Mouse (Mus musculus) left cerebral cortex, adult 2 months (tissue): ENCODE data around the gene Ick. TPM values are rescaled to one million over a fixed set of nuclear protein-coding genes. Genes with fewer than 3 reads are reported as not detected.
A peak's percentile ranks its signal among the peaks of the same experiment; 100 is the strongest.

Source experiments
- DNase-seq, 2 experiments: peaks; one replicate each; pipeline ENCODE4 v3.0.0; 2021 to 2022; ENCODE audit warnings: low spot score in 2 of 2, mixed read lengths in 1 of 2; ENCODE audit errors: extremely low spot score in 1 of 2
- H3K27ac ChIP-seq: fragments of 200-600 bp; 2 replicates; pipeline ENCODE4 v1.8.1; 2022
- H3K4me3 ChIP-seq: fragments of 200-600 bp; 2 replicates; pipeline ENCODE4 v1.8.1; 2022
- CTCF ChIP-seq: fragments of 200-600 bp; IDR thresholded peaks from 2 replicates; pipeline ENCODE4 v1.8.1; 2022; ENCODE audit warnings: antibody characterized with exemption, mild to moderate bottlenecking, moderate library complexity
- intact Hi-C: fragments of 180-260 bp; cut with DNase I; formaldehyde crosslinking; loops from one replicate; pipeline ENCODE4 v1.15.1; 2025
- total RNA-seq, 2 experiments: library from RNA; stranded (reverse); gene quantifications; 2 replicates each; pipeline ENCODE4 v1.2.3; 2021

Gene Ick
- total RNA-seq, 2 experiments from 2014 or later: 17.4 to 19.2 TPM

GRCm38 (mm10) chr9:78085722-78086287 lies 23.2 kb upstream of the Ick start:
- intact Hi-C loops: no loop called here
- TF ChIP-seq CTCF: no peak
- no peak for DNase-seq
- Histone ChIP-seq H3K4me3 (no peak overlapping the region), H3K27ac (no peak overlapping the region)

- no peak overlapping the region for H3K27ac ChIP-seq
- intact Hi-C loops: no loop called here
- no peak overlapping the region for H3K4me3 ChIP-seq
- DNase-seq: no peak
- no peak for TF ChIP-seq CTCF
Observed at GRCm38 (mm10) chr9:78087751-78088150, 21.2 kb upstream of the Ick start.

- intact Hi-C loops: no loop called here
- no peak overlapping the region for H3K4me3 ChIP-seq
- no peak for TF ChIP-seq CTCF
- H3K27ac ChIP-seq: no peak overlapping the region; the same call in 1 of the 2 replicates
- no peak for DNase-seq
Observed at GRCm38 (mm10) chr9:78088521-78088920, 20.5 kb upstream of the Ick start.

GRCm38 (mm10) chr9:78088971-78089370 lies 20.0 kb upstream of the Ick start:
- intact Hi-C loops: no loop called here
- no peak for DNase-seq
- no peak for TF ChIP-seq CTCF
- no peak overlapping the region for H3K4me3 ChIP-seq
- H3K27ac ChIP-seq: no peak overlapping the region; the same call in 1 of the 2 replicates

- no peak overlapping the region for H3K27ac ChIP-seq
- DNase-seq: no peak
- TF ChIP-seq CTCF: no peak
- H3K4me3 ChIP-seq: no peak overlapping the region
- intact Hi-C loops: no loop called here
Observed at GRCm38 (mm10) chr9:78089906-78090305, 19.1 kb upstream of the Ick start.

GRCm38 (mm10) chr9:78090596-78090995 lies 18.4 kb upstream of the Ick start:
- intact Hi-C loops: no loop called here
- DNase-seq: no peak
- no peak overlapping the region for H3K4me3 ChIP-seq
- H3K27ac ChIP-seq: no peak overlapping the region
- TF ChIP-seq CTCF: no peak

GRCm38 (mm10) chr9:78095686-78096085 lies 13.3 kb upstream of the Ick start:
- DNase-seq: no peak
- TF ChIP-seq CTCF: no peak
- intact Hi-C loops: no loop called here
- H3K27ac ChIP-seq: no peak overlapping the region
- H3K4me3 ChIP-seq: no peak overlapping the region

- Histone ChIP-seq H3K27ac (no peak overlapping the region), H3K4me3 (no peak overlapping the region)
- peak; percentile 33 for TF ChIP-seq CTCF
- DNase-seq: no peak
- intact Hi-C loops: no loop called here
Observed at GRCm38 (mm10) chr9:78096376-78096775, 12.6 kb upstream of the Ick start.

- no peak for DNase-seq
- TF ChIP-seq CTCF: no peak
- Histone ChIP-seq H3K27ac (no peak overlapping the region), H3K4me3 (no peak overlapping the region)
- intact Hi-C loops: no loop called here
Observed at GRCm38 (mm10) chr9:78100956-78101355, 8.0 kb upstream of the Ick start.

GRCm38 (mm10) chr9:78101431-78101830 lies 7.6 kb upstream of the Ick start:
- Histone ChIP-seq H3K27ac (no peak overlapping the region), H3K4me3 (no peak overlapping the region)
- no peak for DNase-seq
- TF ChIP-seq CTCF: no peak
- intact Hi-C loops: no loop called here

GRCm38 (mm10) chr9:78103965-78104560 lies 4.9 kb upstream of the Ick start:
- DNase-seq: no peak
- Histone ChIP-seq H3K4me3 (no peak overlapping the region), H3K27ac (no peak overlapping the region)
- intact Hi-C loops: no loop called here
- TF ChIP-seq CTCF: no peak

- intact Hi-C loops: loop anchor here (5.0 kb wide), 1 partner anchor 188 kb away; the partner anchor contains the start of gene Elovl5
- Histone ChIP-seq H3K27ac (no peak overlapping the region), H3K4me3 (no peak overlapping the region)
- no peak for DNase-seq
- no peak for TF ChIP-seq CTCF
Observed at GRCm38 (mm10) chr9:78104973-78105372, 4.0 kb upstream of the Ick start.

- TF ChIP-seq CTCF: no peak
- H3K4me3 ChIP-seq: no peak overlapping the region
- intact Hi-C loops: loop anchor here (5.0 kb wide), 1 partner anchor 188 kb away; the partner anchor contains the start of gene Elovl5
- DNase-seq: no peak
- no peak overlapping the region for H3K27ac ChIP-seq
Observed at GRCm38 (mm10) chr9:78105501-78105932, 3.5 kb upstream of the Ick start.
